Mouse (Mus musculus) MEL (cell line): ENCODE measurements around the gene Ell.

Experiments
- CHD1 ChIP-seq: IDR thresholded peaks from 2 replicates; pipeline ENCODE4 v1.6.1; 2012; ENCODE audit warnings: low read depth, mild to moderate bottlenecking, inconsistent platforms, low read length, improper control_type of control experiment
- CHD2 ChIP-seq: IDR thresholded peaks from 2 replicates; pipeline ENCODE4 v1.6.1; 2011; ENCODE audit warnings: low read length, improper control_type of control experiment
- E2F4 ChIP-seq: IDR thresholded peaks from 2 replicates; pipeline ENCODE4 v1.6.1; 2011; ENCODE audit warnings: low read depth, low read length, improper control_type of control experiment, borderline replicate concordance
- MYC ChIP-seq: IDR thresholded peaks from 2 replicates; pipeline ENCODE4 v1.6.1; 2011; ENCODE audit warnings: low read depth, mild to moderate bottlenecking, low read length, improper control_type of control experiment, moderate library complexity
- SIN3A ChIP-seq: IDR thresholded peaks from 2 replicates; pipeline ENCODE4 v1.6.1; 2012; ENCODE audit warnings: low read length, improper control_type of control experiment, inconsistent platforms
- TCF12 ChIP-seq: IDR thresholded peaks from 2 replicates; pipeline ENCODE4 v1.6.1; 2014; ENCODE audit warnings: low read depth, mild to moderate bottlenecking, inconsistent platforms, low read length, improper control_type of control experiment, moderate library complexity

- TF ChIP-seq MYC (no peak), E2F4 (no peak), CHD2 (no peak), CHD1 (no peak), TCF12 (no peak), SIN3A (peak; percentile 32; the same call in 1 of the 2 replicates)
Measured at GRCm38 (mm10) chr8:70504851-70505250, 34.4 kb upstream of the Ell start.
